Mouse (Mus musculus) layer of hippocampus, adult 2 months (tissue): ENCODE results near the gene Gm45837. TPM values are rescaled to one million over a fixed set of nuclear protein-coding genes. Genes with fewer than 3 reads are reported as not detected.

Experiments used
- DNase-seq, 2 experiments: peaks; one replicate each; pipeline ENCODE4 v3.0.0; 2022; ENCODE audit warnings: low spot score in 2 of 2
- H3K27ac ChIP-seq: fragments of 200-600 bp; 2 replicates; pipeline ENCODE4 v1.8.1; 2022
- H3K4me3 ChIP-seq: fragments of 200-600 bp; 2 replicates; pipeline ENCODE4 v1.8.1; 2022; ENCODE audit warnings: mild to moderate bottlenecking
- CTCF ChIP-seq: fragments of 200-600 bp; conservative IDR thresholded peaks from 2 replicates; pipeline ENCODE4 v1.8.1; 2022; ENCODE audit warnings: antibody characterized with exemption, mild to moderate bottlenecking, moderate library complexity
- total RNA-seq, 2 experiments: library from RNA; stranded (reverse); gene quantifications; 2 replicates each; pipeline ENCODE4 v1.2.3; 2021

The Gm45837 gene
- total RNA-seq, 2 experiments from 2014 or later = 2.4 TPM; not detected in 1

DNA sequence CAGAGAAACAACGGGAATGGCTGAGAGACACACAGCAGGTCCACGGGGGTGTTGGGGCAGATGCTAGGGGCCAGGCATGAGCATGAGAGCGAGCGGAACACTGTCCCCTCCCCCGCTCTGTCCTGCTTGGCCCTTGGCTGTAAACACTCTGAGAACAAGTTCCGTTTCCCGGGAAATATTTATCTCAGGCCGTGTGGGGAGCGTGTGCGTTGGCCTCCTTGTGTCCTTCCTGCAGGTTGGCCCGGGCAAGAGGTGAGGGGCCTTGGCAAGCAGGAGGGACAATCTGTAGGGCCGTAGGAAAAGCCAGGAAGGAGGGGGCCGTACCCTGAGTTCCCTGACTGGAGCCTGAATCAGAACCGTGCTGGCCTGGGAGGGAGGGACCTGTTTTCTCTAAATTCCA lies 54.7 kb downstream of the Gm45837 start:
- no peak overlapping the region for H3K4me3 ChIP-seq
- no peak for DNase-seq
- H3K27ac ChIP-seq = peak overlapping the region; percentile 75
- TF ChIP-seq CTCF = no peak

DNA sequence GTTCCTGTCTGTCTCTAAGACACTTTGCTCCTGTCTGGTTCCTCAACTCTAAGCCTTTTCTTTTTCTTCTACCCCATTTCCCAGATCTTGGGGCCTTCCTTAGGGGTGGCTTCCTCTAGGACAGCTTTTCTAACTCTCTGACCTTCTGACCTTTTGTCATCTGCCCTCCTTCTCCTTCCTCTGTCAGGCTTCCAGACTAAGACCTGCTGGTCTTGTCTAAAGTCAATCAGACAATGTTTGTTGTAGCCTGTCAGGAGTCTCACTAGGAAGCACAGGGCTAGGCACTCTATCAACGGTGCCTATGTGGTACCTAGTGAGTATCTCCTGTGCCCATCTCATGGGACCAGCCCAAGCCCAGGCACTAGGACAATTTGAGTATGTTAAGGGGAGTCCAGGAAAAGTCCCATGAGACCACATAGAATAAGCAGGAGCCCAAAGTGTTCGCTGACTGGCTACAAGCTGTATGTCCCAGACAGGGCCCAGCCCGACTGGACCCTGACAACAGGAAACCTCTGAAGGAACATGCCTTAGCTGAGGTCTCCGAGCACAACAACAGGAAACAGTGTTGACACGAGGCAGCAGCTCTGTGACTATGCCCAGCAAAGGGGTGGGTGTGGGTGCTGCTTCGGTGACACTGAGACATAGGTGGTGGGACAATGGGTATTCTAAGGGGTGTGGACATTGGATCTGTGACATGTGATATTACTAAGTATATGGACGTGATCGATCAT lies 55.3 kb downstream of the Gm45837 start:
- TF ChIP-seq CTCF = no peak
- no peak overlapping the region for H3K4me3 ChIP-seq
- peak overlapping the region; percentile 75 for H3K27ac ChIP-seq

DNA sequence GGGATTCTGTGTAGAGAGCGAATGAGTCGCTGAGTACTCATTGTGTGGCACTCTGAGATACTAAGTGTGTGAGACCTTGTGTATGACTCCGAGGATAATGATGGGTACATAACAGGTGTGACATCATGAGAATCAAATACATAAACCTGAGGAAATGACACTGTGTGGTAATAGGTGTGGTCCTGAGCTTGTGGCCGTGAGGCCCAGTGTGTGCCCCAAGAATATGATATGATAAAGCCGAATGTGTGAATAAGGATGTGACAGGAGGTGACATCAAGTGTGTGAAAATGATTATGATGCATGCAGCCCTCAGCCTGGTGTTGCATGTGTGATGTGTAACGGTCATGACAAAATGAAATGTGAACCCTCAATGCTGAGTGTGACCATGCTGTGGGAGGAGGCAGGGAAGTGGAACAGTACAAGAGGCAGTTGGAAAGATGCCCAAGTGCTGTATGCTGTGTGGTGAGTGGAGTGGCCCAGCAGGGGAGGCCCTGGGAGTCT lies 55.9 kb downstream of the Gm45837 start:
- Histone ChIP-seq H3K27ac (peak overlapping the region; percentile 75; the same call in 1 of the 2 replicates), H3K4me3 (no peak overlapping the region)
- no peak for DNase-seq
- TF ChIP-seq CTCF = no peak

More for the DNA sequence above, 55.3 kb downstream of the Gm45837 start:
- DNase-seq = no peak

DNA sequence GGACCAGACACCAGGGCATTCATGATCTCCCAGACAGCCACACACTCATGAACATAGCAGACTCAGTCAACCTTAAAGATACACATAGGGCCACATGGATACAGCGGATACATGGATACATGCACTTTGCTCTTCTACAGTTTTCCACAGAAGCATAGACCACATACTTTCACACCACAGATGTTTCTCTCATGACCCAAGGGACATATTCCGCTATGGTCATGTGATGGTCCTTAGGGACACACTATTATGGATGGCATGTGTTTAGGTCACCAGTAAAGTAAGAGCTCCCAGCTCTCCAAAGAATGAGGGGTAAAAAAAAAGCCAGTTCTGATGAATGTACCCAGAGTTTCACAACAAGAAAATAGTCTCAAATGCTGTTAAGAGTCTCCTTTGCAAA lies 60.7 kb downstream of the Gm45837 start:
- DNase-seq = no peak
- Histone ChIP-seq H3K27ac (peak overlapping the region; percentile 43; the same call in 1 of the 2 replicates), H3K4me3 (no peak overlapping the region)
- TF ChIP-seq CTCF = no peak

DNA sequence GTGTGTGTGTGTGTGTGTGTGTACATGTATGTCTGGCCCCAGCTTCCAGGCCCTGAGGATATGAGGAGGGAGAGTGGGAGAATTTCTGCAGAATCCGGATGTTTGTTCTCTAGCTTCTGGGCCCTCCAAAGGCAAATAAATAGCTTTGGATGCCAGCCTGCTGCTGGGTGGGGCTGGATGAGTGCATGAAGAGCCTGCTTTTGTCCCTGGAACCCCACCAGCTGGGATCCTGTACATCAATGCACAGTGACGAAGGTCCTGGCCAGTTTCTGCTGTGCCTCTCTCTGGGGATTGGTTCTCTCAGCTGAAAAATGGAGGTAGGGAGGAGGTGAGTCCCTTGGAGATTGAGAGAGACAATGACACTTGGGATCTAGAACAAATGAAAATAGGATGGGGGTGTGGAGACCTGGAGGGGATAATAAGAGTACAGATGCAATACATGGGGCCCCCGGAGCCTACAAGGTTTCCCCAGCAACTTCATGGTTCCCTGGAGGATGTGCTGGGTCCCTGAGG lies 61.3 kb downstream of the Gm45837 start:
- no peak for TF ChIP-seq CTCF
- H3K27ac ChIP-seq = peak overlapping the region; percentile 56
- DNase-seq = no peak
- no peak overlapping the region for H3K4me3 ChIP-seq

DNA sequence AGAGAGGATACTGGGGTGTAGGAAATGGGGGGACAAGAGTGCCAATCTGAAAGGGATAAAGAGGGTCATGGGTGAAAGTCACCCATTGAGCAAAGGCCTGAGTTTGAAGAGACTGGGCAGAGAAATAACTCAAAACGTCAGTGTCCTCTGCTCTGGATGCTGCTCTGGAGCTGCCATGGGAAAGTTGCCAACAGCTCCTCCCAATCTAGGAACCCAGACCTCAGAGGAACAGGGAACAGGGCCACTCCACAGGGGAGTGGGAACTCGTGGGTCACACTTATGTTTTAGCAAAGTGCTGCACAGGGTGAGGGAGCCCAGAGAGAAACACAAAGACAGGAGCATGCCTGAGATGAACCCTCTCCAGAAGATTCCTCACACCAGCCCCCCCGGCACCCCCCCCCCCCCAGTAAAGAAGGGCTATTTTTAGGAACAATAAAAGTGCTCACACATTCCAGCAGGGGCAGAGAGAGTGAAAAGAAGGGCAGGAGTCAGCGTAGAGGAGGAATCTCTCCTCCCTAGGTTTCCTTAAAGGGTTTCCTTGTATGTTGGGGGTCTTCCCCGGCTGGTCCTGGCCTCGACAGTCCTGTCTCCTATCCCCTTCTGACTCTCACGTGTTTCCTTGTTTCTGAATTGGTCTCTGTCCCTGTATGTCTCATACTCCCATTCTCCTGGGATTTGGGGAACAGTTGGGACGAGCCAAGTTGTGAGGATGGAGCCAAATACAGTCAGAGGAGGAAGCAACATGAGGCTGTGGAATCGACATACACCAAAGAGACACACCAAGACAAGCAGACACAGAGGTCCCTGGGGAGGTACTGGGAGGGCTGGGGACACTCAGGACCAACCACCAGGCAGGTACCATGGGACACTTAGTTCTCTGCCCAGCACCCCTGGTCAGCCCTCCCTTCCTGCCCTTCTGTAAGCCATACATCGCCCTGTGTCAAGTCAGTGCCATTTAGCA lies 62.2 kb downstream of the Gm45837 start:
- H3K4me3 ChIP-seq = no peak overlapping the region
- no peak for DNase-seq
- TF ChIP-seq CTCF = no peak
- H3K27ac ChIP-seq = peak overlapping the region; percentile 56; the same call in 1 of the 2 replicates

DNA sequence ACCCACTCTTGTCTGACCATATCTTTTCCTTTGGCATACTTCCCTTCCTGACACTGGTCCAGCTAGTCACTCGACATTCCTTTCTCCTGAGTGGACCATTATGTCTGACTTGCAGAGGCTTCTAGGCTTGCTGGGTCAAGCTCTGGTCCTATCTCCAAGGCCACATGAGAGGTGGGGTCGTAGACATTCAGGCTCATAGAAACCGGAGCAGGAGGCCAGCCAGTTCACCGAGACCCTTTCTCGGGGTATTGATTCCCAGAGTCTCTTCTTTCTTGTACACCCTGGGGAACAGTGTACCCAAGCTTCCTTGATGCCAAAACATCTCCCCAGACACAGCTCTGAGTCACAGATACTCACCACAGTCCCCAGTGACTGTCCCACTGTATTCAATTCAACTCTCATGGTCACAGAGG lies 63.7 kb downstream of the Gm45837 start:
- TF ChIP-seq CTCF = no peak
- Histone ChIP-seq H3K4me3 (no peak overlapping the region), H3K27ac (no peak overlapping the region)
- no peak for DNase-seq

DNA sequence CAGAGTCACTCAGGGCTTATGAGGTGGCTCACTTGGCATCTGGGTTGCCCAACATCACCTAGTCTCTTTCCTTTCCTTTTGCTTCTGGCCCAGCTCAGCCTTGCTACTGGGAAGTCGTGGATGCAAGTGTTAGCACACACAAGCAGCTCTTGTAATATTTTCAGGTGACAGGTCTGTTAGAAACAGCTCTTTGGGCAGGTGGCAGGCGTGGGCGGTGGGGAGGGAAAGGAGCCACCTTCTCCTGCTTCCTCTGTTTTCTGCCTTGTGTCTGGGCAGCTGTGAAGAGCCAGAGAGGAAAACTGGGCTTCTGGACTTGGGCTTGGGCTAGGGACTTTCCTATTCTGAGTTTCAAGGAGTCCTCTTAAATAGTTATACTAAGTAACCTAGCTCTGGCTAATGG lies 65.3 kb downstream of the Gm45837 start:
- H3K27ac ChIP-seq = peak overlapping the region; percentile 67
- no peak for DNase-seq
- no peak for TF ChIP-seq CTCF
- no peak overlapping the region for H3K4me3 ChIP-seq

DNA sequence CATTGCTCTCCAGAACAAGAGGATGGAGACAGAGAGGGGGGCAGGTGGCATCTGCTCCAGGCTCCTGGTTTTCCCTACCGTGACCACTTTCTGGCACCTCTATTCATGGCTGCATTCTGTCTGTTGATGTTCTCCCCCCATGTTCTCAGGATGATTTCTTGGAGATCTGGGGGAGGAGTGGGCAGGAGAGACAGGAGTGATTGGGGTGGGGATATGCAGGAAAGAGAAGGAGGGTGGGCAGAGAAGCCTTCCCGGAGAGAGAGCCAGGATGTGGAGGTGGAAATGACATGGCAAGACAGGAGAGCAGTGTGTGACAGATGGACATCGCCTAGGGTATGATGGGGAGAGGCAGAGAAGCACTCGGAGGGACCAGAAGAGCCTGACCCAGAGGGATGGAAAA lies 65.8 kb downstream of the Gm45837 start:
- DNase-seq = no peak
- TF ChIP-seq CTCF = no peak
- Histone ChIP-seq H3K4me3 (no peak overlapping the region), H3K27ac (peak overlapping the region; percentile 67; the same call in 1 of the 2 replicates)

DNA sequence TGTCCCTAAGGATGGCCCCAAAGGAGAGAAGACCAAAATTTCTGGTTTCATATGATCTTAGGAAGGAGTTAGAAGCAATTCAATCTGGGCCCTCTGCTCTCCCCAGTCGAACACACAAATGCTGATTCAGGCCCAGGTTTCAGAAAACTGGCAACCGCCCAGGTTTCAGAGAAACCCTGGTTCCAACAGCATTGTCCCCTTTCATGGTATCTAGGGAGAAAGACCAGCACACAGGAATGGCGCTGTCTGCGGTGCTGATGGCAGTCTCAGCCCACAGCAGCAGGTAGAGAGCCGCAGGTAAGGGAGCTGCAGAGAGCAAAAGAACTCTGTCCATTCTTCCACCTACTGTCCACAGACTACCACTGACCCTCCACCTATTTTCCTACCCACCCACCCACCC lies 66.5 kb downstream of the Gm45837 start:
- no peak for DNase-seq
- Histone ChIP-seq H3K27ac (peak overlapping the region; percentile 67; the same call in 1 of the 2 replicates), H3K4me3 (no peak overlapping the region)
- no peak for TF ChIP-seq CTCF

DNA sequence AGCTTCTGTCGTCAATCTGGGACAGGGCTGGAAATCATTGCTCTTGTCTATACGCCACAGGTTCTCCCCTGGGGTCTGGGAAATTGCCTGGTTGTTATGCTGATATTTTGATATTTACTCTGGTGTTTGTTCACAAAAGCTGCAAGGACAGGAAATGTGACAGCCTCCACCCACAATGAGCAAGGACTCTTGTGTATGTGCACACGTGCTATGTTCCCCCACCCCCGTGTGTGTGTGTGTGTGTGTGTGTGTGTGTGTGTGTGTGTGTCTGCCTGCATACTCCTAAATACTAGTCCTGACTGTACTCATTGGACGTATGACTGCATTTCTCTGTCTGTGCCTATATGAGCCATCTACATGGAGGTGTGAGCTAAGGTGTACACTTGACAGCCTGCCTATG lies 67.4 kb downstream of the Gm45837 start:
- DNase-seq = no peak
- no peak for TF ChIP-seq CTCF
- no peak overlapping the region for H3K27ac ChIP-seq
- no peak overlapping the region for H3K4me3 ChIP-seq

DNA sequence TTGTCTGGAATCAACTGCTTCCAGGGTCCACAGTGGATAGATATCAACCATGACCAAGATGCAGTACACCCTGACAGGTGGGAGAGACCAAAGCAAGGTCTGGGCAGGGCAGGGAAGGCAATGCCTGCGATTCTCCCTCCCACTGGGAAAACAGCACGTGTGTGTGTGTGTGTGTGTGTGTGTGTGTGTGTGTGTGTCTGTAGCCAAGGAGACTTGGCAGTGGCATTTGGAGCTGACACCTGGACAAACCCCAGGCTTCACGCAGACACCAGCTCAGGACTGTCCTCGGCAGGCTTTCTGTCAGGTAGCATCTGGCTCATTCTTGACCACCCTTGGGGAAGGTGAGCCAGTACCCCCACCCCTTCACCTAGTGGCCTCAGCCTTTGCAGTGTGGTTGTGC lies 69.2 kb downstream of the Gm45837 start:
- no peak for TF ChIP-seq CTCF
- no peak for DNase-seq

DNA sequence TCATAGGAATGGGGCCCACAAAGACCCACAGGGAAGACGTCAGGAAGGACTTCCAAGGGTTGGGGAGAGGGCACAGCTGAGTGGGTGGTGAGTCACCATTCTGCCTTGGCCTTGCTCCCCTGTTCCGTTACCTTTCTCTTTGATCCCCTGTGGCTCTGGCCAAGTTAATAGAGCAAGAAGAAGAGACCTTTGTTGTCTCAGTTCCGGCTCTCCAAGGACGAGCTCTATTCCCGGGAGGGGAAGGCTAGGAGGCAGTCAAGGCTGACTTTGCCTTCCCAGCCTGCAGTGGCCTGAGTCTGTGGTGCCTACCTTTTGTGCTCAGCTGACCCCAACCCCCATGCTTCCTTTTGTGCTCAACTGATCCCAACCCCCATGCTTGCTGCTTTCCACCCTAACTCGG lies 70.0 kb downstream of the Gm45837 start:
- TF ChIP-seq CTCF = no peak
- Histone ChIP-seq H3K4me3 (no peak overlapping the region), H3K27ac (peak overlapping the region; percentile 9; the same call in 1 of the 2 replicates)
- DNase-seq = no peak

More for the DNA sequence above, 69.2 kb downstream of the Gm45837 start:
- peak overlapping the region; percentile 9; the same call in 1 of the 2 replicates for H3K27ac ChIP-seq
- no peak overlapping the region for H3K4me3 ChIP-seq
